Mouse (Mus musculus): ENCODE results near the gene Etv6.
A peak's percentile ranks its signal among the peaks of the same experiment; 100 is the strongest.

Gene Etv6

GRCm38 (mm10) chr6:134207391-134208179, 172.1 kb downstream of the Etv6 start:
- DNase-seq (ENCODE audit: low read depth, low spot score) = peak; percentile 59

DNA sequence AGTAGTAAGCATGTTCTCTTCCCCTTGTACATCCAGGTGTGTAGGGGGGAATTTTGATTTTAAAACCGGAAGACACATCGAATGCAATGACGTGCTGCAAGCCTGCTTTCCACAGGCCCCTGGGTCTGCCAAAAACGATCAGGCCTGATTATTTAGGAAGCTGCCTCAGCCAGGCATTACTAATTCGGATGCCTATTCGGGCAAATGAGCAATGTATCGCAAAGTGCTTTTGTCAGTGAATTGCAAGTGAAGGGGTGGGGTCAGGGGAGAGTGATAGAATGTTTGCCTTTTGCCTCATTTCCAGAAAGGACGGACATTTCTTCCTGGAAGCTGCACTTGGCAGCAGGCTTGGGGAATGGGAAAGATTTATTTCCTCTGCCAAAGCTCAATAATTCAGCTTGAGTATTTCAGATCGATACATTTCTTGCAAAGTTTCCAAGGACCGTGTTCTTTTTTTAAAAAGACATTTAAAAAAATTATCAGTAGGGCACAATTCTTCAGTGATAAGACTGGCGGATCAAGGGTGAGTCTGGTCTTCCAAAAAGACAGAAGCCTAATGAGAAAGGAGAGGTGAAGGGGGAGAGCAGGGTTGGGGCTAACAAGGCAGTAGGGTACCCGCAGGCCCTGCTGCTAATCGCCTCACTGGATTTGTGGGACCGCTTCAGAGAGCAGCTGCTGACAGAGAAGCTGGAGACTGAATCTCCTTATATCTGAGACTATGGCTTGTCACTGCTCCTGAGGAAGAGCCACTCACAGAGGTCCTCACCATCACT, 172.9 kb downstream of the Etv6 start:
- DNase-seq (ENCODE audit: low read depth, low spot score) = peak; percentile 33

DNA sequence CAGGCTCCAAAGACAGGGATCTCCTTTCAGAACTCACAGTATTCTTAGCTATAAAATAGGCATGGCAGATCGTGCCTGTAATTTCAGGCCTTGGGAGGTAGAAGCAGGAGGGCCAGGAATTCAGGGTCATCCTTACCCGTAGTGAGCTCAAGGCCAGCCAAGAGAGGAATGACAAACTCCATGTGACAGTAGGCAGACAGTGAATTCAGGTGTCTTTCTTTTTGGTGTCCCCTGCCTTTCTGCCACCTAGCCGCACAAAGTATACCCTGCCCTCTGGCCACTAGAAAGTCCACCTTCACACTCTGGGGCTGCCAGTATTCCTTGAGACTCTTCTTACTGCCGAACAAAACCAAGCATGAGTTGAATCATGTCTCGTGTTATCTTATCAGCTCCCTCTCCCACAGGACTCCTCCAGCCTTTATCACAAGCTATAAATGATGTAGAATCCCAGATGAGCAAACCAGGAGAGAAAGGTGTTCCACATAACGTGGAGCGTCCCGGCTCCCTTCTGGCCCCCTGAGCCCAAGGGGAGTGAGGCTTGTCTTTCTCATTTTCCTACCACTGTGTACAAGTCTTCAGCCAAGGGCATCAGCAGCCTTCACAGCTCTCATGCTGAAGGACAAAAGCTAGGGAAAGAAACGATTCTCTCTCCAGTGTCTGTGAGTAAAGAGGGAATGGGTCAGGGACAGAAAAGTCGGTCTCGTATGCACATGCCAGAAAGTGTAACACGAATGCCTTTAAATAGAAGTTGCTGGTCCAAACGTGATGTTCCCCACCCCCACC, 175.4 kb downstream of the Etv6 start:
- no peak for DNase-seq (ENCODE audit: low read depth, low spot score)

DNA sequence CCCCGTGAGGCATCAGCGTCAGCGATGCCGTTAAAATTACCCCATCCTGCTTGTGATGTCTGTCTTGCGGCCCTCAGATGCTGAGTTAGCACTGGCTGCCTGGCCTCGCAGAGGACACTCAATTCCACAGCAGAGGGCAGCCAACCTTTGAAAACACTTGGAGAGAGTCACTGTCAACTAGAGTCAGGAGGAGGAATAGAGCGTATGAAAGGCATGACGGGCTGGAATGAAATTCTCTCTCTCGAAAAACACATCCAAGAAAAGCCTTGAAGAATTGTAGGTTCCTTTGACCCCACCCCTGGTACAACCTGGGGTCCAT, 175.9 kb downstream of the Etv6 start:
- DNase-seq (ENCODE audit: low read depth, low spot score) = no peak

- no peak for DNase-seq (ENCODE audit: low read depth, low spot score)
These were observed 182.2 kb downstream of the Etv6 start for GRCm38 (mm10) chr6:134217747-134218146.

DNA sequence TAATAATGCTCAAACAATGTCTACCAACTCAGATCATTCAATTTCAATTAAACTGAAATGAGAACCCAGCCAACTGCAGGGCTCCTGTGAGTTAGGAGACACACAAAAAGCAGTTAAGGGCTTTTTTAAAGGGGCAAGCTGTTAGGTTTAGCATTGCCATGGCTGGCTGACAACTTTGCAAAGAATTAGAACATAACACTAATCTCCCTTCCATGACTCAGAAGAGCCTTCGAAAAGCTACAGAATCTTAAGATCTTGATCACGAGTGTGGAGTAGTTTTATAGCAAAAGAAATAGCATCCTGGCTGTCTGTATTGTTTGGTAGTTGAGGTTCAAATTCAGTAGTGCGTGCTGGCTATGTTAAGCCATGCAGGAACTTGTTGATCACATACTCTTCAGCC, 182.9 kb downstream of the Etv6 start:
- DNase-seq (ENCODE audit: low read depth, low spot score) = no peak

DNA sequence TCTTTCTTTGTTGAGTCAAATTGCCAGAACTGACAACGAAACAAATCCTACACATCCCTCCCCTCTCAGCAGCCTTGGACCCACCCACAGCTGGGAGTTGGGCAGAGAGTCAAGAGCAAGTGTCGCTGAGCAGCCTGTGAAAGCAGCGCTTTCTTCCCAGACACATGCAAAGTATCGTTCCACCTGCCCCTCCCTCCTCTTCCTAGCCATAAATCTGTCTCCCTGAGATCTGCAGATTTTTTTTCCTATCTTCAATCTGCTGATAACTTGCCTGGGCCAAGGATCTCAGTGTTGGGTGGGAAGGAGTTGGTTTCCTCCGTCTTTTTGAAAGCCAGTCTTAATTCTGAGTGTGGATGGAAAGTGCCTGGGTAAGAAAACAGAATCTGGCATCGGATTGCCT, 183.9 kb downstream of the Etv6 start:
- no peak for DNase-seq (ENCODE audit: low read depth, low spot score)

DNA sequence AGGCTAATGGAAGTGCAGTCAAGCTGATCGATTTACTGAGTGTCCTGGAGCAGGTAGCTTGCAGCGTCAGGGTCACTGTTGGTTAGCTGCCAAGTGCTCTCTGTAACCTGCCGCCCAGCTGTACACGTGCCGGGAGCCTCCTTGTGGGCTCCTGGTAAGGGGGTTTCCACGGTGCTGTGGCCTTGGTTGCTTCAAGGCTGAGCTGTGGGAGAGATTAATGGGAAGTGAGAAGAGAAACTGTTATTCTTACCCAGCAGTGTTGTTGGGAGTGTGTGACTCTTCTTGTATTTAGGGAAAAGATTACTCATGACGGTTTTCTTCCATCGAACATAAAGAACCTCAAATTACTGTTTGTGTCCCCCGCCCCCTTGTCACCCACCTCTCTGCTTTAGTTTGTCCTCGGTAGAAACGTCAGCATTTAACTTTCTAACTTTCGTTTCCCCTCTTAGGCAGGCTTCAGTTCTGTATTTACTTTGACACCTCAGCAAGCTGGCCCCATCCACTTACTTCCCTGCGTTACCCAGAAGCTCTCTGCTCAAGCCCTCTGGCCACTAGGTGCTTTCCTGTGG, 184.8 kb downstream of the Etv6 start:
- DNase-seq (ENCODE audit: low read depth, low spot score) = no peak

GRCm38 (mm10) chr6:134222248-134222929, 186.9 kb downstream of the Etv6 start:
- DNase-seq (ENCODE audit: low read depth, low spot score) = no peak

GRCm38 (mm10) chr6:134225564-134225963, 190.1 kb downstream of the Etv6 start:
- no peak for DNase-seq (ENCODE audit: low read depth, low spot score)

GRCm38 (mm10) chr6:134226349-134227169, 191.1 kb downstream of the Etv6 start:
- DNase-seq (ENCODE audit: low read depth, low spot score) = no peak

- no peak for DNase-seq (ENCODE audit: low read depth, low spot score)
These were observed 200.8 kb downstream of the Etv6 start for GRCm38 (mm10) chr6:134236311-134236710.

DNA sequence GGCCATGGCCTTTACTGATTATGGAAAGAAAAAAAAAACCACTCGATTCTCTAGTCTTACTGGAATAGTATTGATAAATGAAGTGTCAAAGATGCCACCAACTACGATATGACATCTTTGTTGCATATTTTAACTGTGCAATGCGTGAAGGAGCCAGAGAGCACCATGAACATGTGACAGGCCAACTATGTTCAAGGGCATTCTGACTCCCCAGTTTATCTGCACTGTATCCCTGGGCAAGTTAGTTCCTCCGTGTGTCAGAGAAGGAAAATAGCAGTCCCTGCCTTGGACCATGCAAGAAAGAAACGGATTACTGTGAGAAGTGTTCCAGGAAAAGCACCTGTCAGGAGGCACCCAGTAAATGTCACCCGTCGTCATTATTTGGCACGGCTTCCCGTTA, 203.0 kb downstream of the Etv6 start:
- no peak for DNase-seq (ENCODE audit: low read depth, low spot score)

GRCm38 (mm10) chr6:134240988-134241387, 205.5 kb downstream of the Etv6 start:
- no peak for DNase-seq (ENCODE audit: low read depth, low spot score)

GRCm38 (mm10) chr6:134243119-134243518, 207.6 kb downstream of the Etv6 start:
- DNase-seq (ENCODE audit: low read depth, low spot score) = no peak

DNA sequence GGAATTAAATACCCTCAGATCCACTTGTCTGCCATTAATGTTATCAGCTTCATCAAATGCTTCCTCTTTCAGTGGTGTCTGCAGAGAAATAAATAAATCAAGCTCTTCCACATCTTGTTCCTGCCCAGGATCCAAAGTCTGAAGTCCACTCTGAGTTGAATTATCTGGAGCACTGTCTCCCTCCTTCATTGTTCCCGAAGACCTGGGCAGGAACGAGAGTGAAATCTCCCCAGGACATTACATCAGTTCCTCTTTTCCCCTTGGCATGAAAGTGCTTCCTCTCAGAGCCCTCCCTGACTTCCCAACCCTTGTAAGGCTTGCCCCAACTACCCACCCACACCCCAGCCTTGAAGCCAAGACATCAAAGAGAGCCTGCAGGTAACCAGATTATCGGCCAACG, 208.0 kb downstream of the Etv6 start:
- no peak for DNase-seq (ENCODE audit: low read depth, low spot score)

GRCm38 (mm10) chr6:134244071-134244470, 208.6 kb downstream of the Etv6 start:
- no peak for DNase-seq (ENCODE audit: low read depth, low spot score)

DNA sequence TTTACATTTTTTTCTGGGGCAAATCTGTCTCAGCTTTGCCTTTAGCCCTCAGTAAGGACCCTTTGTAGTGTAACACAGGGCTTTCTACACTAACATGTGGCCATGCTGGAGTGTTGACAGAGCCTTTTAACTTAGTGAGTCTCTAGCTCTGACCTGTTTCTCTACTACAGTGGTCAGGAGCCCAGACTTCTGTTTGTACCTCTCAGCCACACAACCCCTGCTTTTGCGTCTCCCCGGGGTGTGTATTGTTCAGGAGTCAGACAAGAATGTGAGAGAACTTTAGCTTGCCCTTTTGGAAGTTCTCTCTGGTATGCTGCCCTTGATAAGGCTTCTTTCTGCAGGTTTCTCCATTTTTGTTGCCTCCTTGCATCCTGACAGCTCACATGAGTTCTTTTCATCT, 210.6 kb downstream of the Etv6 start:
- no peak for DNase-seq (ENCODE audit: low read depth, low spot score)

- DNase-seq (ENCODE audit: low read depth, low spot score) = no peak
These were observed 211.8 kb downstream of the Etv6 start for GRCm38 (mm10) chr6:134247324-134247723.

- no peak for DNase-seq (ENCODE audit: low read depth, low spot score)
These were observed 213.2 kb downstream of the Etv6 start for GRCm38 (mm10) chr6:134248720-134249119.

DNA sequence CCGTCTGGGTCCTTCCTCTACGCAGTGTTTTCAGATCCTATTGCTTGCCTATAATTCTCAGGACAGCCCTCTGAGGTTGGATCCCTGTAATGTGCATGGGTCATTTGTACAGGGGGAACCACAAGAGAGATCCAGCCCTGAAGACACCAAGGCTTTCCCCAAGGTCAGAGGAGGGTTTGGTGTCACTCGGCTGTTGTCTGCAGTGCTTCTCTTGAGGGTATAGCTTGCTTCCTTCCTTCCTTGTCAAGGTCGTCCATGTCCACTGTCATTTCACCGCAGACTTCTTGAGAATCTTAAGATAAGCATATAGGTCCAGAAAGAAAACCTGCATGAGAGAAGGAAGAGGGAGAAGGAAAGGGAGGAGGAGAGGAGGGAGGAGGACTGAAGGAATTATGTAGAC, 215.3 kb downstream of the Etv6 start:
- no peak for DNase-seq (ENCODE audit: low read depth, low spot score)
